Mouse (Mus musculus): ENCODE results near the gene Nobox.
A peak's percentile ranks its signal among the peaks of the same experiment; 100 is the strongest.

Nobox gene

GRCm38 (mm10) chr6:43274123-43274522 is 35.2 kb downstream of the Nobox start:
- DNase-seq (ENCODE audit: low spot score) = no peak

GRCm38 (mm10) chr6:43272597-43272996 is 36.8 kb downstream of the Nobox start:
- DNase-seq (ENCODE audit: low spot score) = no peak

GRCm38 (mm10) chr6:43266356-43266755 is 43.0 kb downstream of the Nobox start:
- no peak for DNase-seq (ENCODE audit: low spot score)

GRCm38 (mm10) chr6:43265363-43266041 is 43.9 kb downstream of the Nobox start, which contains the start of gene Arhgef5:
Gene Arhgef5 (plus strand): TSS chr6:43265582.
- peak; percentile 38 for DNase-seq (ENCODE audit: low spot score)

GRCm38 (mm10) chr6:43260756-43261155 is 48.6 kb downstream of the Nobox start:
- DNase-seq (ENCODE audit: low spot score) = no peak

- DNase-seq (ENCODE audit: low spot score) = no peak
These were observed 55.0 kb downstream of the Nobox start for GRCm38 (mm10) chr6:43254193-43254926.

Data from testis, postnatal 14 days (tissue).